Mouse (Mus musculus) brain, embryonic 18.5 days (tissue): ENCODE results near the gene Zdhhc22.
A peak's percentile ranks its signal among the peaks of the same experiment; 100 is the strongest.

ENCODE experiments used
- DNase-seq: peaks from one replicate; pipeline ENCODE4 v3.0.0-alpha.2; 2012; ENCODE audit warnings: low read depth, low spot score

Zdhhc22 gene

DNA sequence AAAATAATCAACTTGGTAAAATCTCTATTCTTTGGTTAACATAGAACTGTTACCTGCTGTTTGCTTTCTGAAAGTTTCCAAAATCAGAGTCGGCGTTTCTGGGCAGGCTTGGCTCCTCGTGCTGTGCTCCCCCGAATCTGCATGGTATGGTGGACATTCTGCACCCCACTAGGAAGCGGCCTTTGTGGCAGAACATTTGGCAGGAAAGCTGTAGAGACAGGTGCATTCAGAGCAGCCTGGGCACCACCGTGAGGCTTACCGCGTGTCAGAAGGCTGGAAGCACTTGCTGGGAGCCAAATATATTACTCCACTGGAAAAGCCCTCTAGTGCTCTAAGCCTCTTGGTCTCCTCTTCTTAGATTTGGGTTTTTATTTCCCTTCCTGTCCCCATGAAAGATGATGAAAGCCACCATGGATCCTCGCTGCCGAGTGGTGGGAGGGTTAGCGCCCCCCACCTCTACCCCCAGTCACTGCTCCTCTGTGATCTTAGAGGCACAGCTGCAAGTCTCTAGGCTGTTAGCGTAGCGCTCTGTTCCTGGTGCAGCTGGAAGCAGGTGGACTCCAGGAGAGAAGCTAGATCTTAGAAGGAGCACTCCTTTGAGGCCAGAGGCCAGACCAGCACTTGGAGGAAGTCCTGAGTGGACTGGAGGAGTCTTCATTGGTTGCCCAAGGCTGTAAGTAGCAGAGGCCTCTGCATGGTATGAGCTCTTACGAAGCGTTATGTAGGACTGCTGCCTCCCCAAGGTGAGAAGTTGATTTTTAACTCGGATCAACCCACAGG is 25.8 kb downstream of the Zdhhc22 start:
- no peak for DNase-seq

DNA sequence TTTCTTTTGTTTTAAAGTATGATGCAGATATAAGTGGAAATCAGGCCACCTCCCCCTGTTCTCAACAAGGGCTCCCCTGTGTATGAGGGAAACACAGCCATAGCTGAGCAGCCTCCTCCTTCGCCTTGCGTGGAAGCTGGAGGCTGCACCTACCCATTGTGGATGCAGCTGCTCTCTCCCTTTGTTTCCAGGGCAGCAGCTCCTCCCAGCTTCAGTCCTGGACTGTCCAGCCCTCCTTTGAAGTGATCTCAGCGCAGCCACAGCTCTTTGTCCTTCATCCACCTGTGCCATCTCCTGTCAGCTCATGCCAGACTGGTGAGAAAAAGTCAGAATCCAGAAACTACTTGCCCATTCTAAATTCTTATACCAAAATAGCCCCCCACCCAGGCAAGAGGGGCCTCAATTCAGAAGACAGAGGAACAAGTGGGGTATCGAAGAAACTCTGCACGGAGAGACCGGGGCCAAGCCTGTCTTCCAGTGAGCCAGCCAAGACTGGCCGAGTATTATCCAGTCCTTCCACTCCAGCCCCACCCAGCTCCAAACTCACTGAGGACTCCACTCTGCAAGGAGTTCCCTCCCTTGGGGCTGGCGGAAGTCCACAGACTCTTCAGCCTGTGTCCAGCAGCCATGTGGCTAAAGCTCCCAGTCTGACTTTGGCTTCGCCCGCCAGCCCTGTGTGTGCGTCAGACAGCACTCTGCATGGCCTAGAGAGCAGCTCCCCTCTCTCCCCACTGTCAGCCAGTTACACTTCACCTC is 28.5 kb downstream of the Zdhhc22 start:
- no peak for DNase-seq

DNA sequence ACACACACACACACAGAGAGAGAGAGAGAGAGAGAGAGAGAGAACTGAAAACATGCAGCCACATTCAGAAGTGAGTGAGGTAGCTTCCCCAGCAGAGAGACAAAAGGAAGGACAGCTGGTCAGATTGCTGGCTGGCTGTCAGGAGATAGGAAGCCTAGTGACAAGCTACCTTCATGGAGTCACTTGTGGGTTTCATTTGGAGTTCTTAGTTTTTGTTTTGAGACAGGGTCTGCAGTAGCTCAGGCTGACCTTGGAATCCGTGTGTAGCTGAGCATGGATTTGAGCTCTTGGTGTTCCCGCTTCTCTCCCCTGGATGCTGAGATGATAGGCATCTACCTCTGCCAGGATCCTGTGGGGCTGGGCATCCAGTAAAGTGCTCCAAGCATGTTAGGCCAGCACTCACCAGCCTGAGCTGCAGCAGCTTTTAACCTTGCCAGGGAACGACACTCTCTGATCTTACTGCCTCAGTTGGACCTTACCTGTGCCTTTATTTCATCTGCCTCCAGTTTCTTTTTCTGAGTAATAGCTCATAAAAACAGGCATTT is 29.4 kb downstream of the Zdhhc22 start:
- no peak for DNase-seq

DNA sequence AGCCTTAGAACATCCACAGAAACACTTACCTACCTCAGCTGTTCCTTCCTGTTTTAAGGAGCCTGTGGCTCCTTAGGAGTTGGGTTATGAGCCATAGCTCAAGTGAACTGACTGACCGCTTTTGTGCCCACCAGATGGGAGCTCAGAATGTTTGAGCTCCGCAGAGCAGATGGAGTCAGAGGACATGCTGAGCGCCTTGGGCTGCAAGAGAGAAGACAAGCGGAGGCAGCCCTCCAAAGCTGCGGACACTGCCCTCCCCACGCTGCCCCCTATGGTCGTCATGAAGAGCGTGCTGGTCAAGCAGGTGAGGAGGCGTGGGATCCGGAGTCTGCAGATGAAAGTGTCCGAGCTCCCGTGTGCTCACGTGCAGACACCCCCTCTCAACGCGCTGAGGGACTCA is 30.1 kb downstream of the Zdhhc22 start:
- DNase-seq, result no peak

DNA sequence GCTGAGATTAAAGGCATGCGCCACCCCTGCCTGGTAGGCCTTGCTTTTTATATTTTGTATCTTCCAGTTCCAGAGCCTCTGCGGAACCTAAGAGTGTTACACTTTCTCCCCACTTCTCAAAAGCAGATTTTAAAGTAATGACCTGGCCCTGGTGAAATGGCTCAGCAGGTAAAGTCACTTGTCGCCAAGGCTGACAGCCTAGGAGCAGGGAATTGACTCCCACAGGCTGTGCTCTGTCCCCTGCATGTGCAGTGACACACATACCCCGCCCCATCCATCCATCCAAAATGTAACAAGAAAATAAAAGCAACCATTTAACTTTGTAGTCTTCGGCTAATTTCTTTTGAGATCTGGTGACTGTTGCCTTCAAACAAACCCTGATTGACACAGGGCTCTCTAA is 30.6 kb downstream of the Zdhhc22 start:
- DNase-seq, result no peak

DNA sequence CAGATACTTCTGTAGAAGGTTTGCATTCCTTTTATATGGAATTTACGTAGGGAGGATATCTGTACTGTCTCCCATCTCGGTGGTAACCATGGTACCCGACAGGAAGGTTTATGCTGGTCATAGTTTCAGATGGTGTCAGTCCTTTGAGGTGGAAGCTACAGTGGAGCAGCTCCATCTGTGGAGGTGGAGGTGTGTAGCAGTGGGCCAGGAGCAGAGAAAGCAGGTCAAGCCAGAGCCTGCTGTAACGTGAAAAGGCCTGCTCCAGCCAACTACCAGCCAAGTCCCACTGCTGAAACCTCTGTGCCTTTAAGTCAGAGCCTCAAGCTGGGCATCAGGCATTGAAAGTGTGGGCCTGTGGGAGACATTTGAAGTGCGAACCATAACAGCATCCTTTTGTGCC is 31.7 kb downstream of the Zdhhc22 start:
- no peak for DNase-seq

DNA sequence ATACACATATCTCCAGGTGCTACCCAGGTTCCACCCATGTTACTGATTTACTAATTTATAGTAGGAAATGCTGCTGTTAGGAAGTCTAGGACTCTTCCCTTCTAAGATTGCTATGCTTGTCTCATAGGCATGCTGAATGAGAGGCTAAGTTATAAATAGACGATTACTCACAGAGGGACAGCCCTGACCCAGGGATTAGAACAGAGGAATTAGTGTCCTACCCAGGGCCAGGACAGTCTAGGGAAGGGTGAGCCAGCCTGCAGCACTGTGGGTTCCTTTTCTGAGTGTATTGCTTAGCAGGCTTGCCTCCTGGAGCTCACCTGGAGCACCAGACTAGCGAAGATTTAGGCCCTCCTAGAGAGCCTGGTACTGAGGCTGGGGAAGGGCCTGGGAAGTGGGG is 34.3 kb downstream of the Zdhhc22 start:
- DNase-seq, result no peak

DNA sequence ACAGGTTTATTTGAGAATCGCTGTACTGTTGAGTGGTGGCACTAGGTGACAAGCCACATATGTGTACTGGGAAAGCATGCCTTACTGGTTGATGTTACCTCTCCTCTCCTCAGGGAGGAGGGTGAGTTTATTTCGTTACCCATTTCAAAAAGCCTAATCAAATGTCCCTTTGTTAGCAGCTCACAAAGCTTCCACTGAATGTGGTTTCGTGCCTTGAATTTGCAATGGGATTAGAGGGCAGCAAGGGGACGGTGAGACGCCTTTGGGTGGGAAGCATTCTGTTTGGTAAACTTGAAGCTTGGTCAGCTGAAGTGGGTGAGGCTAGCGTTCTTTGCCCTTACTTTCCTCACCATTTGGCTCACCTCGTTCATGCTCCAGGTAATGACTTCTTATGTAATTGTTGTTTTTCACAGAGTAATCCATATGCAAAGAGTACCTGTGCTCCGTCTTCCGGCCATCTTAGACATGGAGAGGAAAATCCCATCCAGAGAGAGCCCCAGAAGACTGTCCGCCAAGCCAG is 37.8 kb downstream of the Zdhhc22 start:
- DNase-seq, result no peak

DNA sequence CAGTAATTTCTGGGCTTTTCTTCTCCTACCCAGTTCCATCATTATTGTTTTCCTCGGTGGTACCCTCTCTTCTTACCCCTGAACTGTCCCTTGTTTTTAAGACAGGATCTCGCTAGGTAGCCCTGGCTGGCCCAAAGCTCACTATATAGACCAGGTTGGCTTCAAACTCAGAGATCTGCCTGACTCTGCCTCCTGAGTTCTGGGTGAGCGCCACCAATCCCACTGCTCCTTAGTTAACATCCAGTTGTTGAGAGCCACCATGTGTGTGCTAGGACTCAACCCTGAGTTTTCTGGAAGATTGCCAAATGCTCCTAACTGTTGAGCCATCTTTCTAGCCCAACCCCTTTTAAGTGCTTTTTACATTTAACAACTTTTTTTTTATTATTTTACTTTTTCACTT is 39.3 kb downstream of the Zdhhc22 start:
- DNase-seq, result no peak

DNA sequence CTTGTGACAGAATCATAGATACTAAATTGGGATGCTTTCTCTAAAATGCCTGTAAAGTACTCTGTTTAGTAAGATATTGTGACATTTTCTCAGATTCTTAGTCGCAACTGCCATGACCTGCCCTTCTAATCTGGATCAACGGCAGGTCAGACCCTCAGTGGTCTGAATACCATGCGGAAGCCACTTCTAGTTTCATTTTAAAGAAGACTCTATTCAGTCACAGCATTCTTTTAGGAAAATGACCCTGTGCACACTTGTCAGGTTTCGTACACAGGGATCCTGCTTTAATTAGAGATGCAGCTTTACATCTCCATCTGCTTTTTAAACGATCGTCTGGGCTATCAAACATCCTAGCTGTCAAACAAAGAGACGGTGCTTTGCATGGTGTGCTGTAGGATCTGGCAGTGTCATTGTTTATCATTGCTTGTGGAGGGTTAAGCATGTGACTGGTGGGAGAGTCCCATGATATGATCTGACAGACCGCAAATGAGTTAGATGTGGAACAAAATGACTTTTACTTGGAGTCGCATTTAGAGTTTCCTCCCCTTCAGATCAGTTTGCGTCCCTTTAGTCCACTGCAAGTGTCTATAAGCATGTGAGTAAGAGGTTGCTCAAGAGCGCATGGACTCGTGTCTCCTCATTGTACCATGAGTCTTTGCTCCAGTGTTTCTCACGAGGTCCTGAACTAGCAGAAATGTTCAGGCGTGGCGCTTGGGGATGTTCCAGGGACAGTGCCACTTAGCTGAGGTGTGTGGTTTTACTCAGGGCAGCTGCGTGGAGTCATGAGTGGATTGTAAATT is 39.9 kb downstream of the Zdhhc22 start:
- no peak for DNase-seq

DNA sequence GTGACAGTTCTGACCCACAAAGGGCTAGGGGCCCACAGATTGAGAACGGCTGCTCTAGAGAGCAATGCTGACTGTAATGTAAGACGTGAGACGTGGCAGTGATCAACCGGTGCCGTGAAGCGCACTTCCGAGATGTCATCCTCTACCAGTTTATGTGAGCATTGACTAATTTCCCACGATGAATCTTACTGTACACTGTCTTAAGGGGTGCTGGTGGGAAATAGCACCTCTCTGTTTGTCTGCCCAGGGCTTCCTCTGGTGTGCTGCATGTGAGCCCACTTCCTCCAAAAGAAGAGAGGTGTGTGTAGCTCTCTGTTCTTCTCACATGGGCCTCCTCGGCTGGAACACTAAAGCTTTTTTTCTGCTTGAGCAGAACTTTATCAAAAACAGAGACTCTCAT is 40.7 kb downstream of the Zdhhc22 start:
- DNase-seq, result no peak

DNA sequence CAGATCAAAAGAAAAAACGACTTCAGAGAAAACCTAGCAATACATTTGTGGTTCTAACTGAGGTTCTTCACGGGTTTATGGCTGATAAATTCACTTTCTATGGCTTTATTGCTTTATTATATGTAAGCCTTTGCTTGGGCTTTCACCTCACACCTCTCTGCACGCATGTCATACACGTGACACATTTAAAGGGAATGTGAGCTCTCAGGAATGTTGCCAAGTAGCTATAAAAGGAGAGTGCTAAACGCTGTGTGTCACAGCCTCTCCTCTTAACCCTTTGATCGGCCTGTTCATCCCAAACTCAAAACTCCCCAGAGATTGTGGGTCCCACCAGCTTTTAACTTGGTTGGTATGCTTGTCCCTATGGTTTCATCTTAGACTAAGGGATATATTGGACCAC is 41.6 kb downstream of the Zdhhc22 start:
- DNase-seq, result no peak

DNA sequence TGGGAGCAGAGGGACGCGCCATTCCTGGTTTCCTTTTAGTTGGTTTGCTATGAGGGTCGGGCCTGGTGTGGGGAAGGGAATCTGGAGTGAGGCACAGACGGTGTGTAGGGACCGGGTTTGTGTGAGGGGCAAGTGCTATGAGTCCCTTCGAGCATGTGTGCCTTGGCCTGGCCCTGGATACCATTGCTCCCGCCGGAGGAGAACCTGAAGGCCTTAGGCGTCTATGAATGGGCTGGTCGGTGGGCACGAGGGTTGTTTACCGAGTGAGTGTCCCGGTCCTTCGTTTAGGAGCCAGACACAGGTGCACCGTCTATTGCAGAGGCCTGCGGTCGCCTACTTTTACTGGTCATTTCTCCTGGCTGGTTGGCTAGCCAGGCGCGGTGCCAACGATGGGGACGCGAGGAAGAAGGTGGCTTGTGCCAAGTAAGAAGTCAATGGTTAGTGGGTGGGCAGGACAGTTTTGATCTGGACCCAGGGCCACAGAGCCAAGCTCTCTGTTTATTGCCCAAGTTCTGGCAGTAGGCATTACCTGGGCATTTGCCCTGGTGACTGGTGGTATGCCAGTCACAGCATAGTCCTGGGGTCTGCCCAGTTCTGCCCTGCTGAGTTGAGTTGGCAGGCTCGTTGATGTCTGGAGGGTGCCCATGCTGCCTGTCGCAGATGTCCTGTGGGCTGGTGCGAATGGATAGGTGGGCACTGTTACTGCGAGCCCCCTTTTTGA is 42.4 kb downstream of the Zdhhc22 start:
- DNase-seq, result no peak

DNA sequence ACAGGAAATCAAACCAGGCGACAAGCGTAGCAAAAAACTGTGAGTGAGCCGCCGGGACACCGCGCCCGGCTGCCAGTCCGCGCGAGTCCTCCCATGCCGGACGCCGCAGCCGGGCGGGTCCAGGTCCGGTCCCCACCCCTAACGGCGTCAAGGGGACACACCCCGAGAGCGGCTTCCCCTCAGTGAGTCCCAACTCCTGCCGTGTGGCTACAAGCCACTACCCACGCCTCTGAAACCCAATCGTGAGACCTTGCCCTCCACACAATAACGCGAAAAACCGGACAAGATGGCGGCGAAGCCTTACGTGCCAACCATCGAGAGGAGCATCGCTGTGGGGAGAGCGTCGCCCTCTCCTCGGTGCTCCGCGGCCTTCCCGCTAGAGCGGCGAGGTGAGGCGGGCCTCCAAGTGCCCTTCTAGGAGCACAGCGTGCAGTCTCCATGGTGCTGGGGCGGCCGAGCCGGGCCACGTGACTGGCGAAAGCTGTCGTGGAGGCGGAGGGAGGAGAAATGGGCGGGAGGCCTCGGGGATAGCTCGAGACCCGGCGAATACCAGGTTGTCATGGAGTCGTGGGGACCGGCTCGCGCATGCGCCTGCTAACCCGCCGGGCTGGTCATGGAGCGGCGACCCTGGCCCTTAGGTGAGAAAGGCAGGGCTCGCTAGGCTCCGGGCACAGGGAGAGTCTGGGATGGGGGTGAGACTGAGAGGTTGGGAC is 43.2 kb downstream of the Zdhhc22 start, which contains the start of gene Cipc:
Gene Cipc (plus strand): TSS at position 182 of the 713 bp plus-strand sequence.
- DNase-seq, result peak; percentile 97

DNA sequence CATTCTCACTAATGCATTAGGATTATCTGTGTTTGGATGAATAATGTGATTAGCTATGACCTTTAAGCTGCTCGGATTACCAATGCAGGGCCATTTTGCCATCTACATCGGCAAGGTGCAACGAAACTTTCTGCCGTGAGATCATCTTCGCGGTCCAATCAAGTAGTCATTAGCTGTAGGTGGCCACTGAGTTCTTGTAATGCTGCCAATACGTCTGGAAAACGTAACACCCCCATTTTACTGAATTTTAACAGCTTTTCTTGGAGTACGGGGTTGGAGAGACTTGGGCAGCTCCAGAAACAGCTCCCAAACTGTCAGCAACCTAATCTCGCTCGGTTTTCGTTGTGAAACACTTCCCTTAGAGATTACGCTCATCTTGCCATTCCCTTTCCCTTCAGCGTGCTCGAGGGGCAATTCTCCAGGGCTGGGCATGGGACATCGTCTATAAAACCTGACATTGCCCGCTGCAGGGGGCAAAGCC is 43.9 kb downstream of the Zdhhc22 start:
- no peak for DNase-seq

DNA sequence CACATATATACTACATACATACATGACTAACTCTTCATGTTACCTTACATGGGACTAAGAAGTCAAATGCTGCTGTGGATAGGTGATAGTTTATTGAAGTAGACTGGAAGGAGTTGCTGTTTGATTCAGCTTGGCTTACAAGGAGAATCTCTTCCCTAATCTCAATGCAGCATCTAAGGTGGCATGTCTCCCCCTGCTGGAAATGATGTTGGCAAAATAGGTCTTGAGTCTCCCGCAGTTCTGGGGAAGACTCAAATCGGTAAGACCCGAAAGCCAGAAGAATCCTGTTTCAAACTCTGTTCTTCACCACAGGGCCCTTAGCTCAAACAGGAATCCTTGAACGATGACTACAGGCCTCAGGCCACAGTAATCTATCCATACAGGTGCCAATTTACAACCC is 45.1 kb downstream of the Zdhhc22 start:
- peak; percentile 85 for DNase-seq

DNA sequence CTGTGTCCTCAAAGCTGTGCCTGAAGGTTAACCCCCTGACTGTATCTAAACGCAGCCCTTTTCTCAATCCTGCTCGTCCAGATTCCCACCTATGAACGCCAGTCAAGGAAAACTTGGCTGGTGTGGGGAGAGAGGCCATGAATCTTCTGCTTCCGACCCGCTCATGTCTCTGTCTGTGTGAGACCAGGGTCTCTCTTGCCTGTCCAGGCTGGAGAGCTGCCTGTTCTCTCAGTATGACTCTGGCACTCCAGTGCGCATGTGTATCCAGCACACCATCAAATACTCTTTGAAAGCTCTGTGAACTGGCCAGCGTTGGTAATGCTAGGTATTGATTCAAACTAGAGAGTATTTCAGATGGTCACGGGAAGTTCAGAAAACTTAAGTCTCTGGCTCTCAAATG is 46.8 kb downstream of the Zdhhc22 start:
- DNase-seq, result no peak

DNA sequence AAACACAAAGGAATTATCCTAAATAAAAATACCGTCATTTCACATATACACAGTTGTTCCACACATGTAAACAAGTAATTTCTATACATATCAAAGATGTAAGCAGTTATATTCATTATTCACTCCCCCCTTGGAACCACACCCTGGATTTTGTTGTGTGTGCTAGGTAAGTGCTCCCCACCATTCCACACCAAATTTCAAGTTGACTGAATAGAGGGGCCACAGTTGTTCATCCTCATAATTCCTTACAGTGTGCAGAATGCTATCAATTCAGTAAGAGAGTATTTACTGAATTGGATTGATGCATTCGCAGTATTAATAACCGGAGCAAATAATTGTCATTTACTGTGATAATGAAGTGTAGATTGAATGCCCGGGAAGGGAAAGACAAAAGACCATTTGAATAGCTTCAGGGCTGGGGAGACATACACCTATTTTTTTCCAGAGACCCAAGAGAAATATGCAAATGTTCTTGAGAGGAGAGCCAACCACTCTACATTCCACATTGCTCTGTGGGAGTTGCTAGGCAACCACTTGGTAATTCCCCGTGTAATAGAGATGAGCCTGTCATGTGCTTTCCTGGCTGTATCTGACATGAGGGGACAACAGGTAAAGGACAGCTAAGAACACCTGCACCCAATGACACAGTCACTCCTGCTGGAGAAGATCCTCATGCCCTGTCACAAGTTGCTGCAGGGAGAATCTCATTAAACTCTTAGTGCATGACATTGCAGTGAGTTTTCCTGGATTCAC is 48.3 kb downstream of the Zdhhc22 start:
- peak; percentile 84 for DNase-seq

DNA sequence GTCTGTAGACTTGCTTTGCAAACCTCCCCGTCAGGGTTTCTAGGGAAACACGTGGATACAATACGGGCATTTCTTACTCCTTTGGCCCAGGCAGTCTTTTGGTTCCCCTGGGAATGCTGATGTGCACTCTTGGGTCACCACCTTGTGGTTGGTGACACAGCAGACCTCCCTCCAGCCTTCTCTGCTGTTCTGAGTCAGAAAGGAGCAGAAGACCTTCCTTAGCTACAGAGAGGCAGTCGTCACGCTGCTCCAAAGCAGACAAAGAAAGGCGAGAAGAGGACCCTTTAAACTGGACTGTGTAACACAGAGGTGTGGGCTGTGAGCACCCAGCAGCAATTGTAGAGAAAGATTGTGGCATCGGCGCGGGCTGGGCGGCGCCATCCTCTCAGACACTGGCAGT is 49.1 kb downstream of the Zdhhc22 start:
- no peak for DNase-seq

DNA sequence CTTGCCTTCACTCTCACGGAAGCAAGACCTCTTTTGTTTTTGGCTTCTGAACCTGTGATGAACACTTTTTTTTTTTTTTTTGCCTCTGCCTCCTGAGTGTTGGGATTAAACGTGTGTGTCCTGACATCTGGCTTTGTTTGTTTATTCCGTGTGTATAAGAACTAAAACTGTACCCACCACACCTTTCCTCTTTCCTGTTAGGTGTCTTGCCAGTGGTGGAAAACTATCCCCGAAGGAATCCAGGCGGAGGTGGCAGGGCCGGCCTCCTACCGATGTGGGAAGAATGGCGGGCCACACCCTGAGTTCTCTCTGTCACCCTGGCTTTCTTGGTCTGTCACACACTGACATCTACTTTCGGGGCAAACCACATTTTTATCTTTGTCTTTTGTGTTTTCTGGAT is 51.7 kb downstream of the Zdhhc22 start:
- no peak for DNase-seq
